Mouse (Mus musculus): ENCODE data around the gene Mrpl27. TPM values are rescaled to one million over a fixed set of nuclear protein-coding genes. Genes with fewer than 3 reads are reported as not detected.

The Mrpl27 gene
- total RNA-seq, 2 experiments from 2014 or later: 60.8 to 66.0 TPM

GRCm38 (mm10) chr11:94704472-94704871 lies 50.9 kb downstream of the Mrpl27 start, which contains the start of gene Gm11541:
Gm11541 (minus strand) TSS chr11:94704499.
- no peak for TF ChIP-seq CTCF (conservative IDR thresholded peaks at IDR 0.05)
- DNase-seq (ENCODE audit: low spot score in 2 of 2): no peak
- H3K27ac ChIP-seq: no peak within 1 kb of the TSS
- H3K4me3 ChIP-seq: no peak within 1 kb of the TSS

Other genes starting within 250 kb of the Mrpl27 start
- 10 to 100 TPM; 61.0 to 74.0 TPM for gene Cacna1g, start 179.6 kb upstream of the Mrpl27 start, total RNA-seq (2021)
- under 1 TPM in 1 of 2 experiments, not detected in 1; 0.18 TPM for gene Spata20, start 167.6 kb upstream of the Mrpl27 start, total RNA-seq (2021)
- gene Epn3, start 153.8 kb upstream of the Mrpl27 start, total RNA-seq (2021): 1 to 10 TPM; 1.6 TPM
- 1 to 10 TPM; 2.2 to 4.6 TPM for gene Mycbpap, start 132.0 kb upstream of the Mrpl27 start, total RNA-seq (2021)
- gene Rsad1, start 104.5 kb upstream of the Mrpl27 start, total RNA-seq (2021): 10 to 100 TPM in 1 of 2 experiments, 1 to 10 TPM in 1; 9.3 to 11.3 TPM
- gene Chad, start 88.7 kb upstream of the Mrpl27 start, total RNA-seq (2021): under 1 TPM; 0.28 to 0.49 TPM
- gene Acsf2, start 51.9 kb upstream of the Mrpl27 start, total RNA-seq (2021): 10 to 100 TPM; 18.7 to 19.5 TPM
- 10 to 100 TPM; 74.8 to 75.8 TPM for gene Lrrc59, start 24.0 kb upstream of the Mrpl27 start, total RNA-seq (2021)
- gene Eme1, start 197 bp downstream of the Mrpl27 start, total RNA-seq (2021): under 1 TPM; 0.27 to 0.41 TPM
- gene Xylt2, start 23.7 kb downstream of the Mrpl27 start, total RNA-seq (2021): 10 to 100 TPM; 25.5 to 27.7 TPM
- not detected for gene Gm11541, start 50.7 kb downstream of the Mrpl27 start, total RNA-seq (2021)
- not detected for gene Cdc34b, start 88.0 kb downstream of the Mrpl27 start, total RNA-seq (2021)
- gene Tmem92, start 128.9 kb downstream of the Mrpl27 start, total RNA-seq (2021): not detected

All from layer of hippocampus, adult 2 months (tissue).